Mouse (Mus musculus) kidney, postnatal 0 days (tissue): ENCODE data around the gene Ubap2l. TPM values are rescaled to one million over a fixed set of nuclear protein-coding genes. Genes with fewer than 3 reads are reported as not detected.

Source experiments
- ATAC-seq: fragments of 200-750 bp; cut with Nextera tagmentation; replicated peaks from 2 replicates; pipeline ENCODE4 v1.8.0; 2017; ENCODE audit warnings: low read depth, moderate number of reproducible peaks, moderate TSS enrichment, moderate library complexity; ENCODE audit not compliant: low FRiP score
- DNase-seq: peaks from one replicate; pipeline ENCODE4 v3.0.0-alpha.2; 2016; ENCODE audit warnings: low spot score
- H3K27ac ChIP-seq: fragments of 300-500 bp; sonication (generic); 2 replicates; pipeline ENCODE4 v1.5.1; 2014; ENCODE audit warnings: mild to moderate bottlenecking
- H3K27me3 ChIP-seq: fragments of 300-500 bp; sonication (generic); 2 replicates; pipeline ENCODE4 v1.6.1; 2014; ENCODE audit warnings: low read length, mixed read lengths; ENCODE audit not compliant: insufficient read depth
- H3K36me3 ChIP-seq: fragments of 300-500 bp; sonication (generic); 2 replicates; pipeline ENCODE4 v1.6.1; 2014; ENCODE audit warnings: low read length, mixed read lengths; ENCODE audit not compliant: insufficient read depth
- H3K4me1 ChIP-seq: fragments of 300-500 bp; sonication (generic); replicated peaks from 2 replicates; pipeline ENCODE4 v1.6.1; 2014; ENCODE audit warnings: antibody characterized with exemption, low read length, mixed read lengths; ENCODE audit not compliant: insufficient read depth
- H3K4me2 ChIP-seq: fragments of 300-500 bp; sonication (generic); 2 replicates; pipeline ENCODE4 v1.6.1; 2014; ENCODE audit warnings: mild to moderate bottlenecking, low read length, moderate library complexity, mixed read lengths
- H3K4me3 ChIP-seq: fragments of 300-500 bp; sonication (generic); replicated peaks from 2 replicates; pipeline ENCODE4 v1.5.1; 2014; ENCODE audit warnings: low read depth, low read length
- H3K9ac ChIP-seq: fragments of 300-500 bp; sonication (generic); 2 replicates; pipeline ENCODE4 v1.6.1; 2014; ENCODE audit warnings: low read depth, low read length
- H3K9me3 ChIP-seq: fragments of 300-500 bp; sonication (generic); replicated peaks from 2 replicates; pipeline ENCODE4 v1.6.1; 2016; ENCODE audit warnings: low read length, inconsistent platforms, mixed read lengths
- CTCF ChIP-seq: IDR thresholded peaks from 2 replicates; pipeline ENCODE4 v1.5.1; 2016; ENCODE audit warnings: antibody characterized with exemption, low read depth, mild to moderate bottlenecking, moderate library complexity
- WGBS: fragments of 180-500 bp; shearing (Covaris S2); extraction: QIAGEN DNeasy Blood & Tissue Kit; methylation state at CpG from one replicate; pipeline ENCODE4 v1.1.7; 2014; 5-methylcytosine and 5-hydroxymethylcytosine counted together
- polyA plus RNA-seq: library from polyadenylated mRNA; unstranded; fragments of >200 nt; fragmentation: Nextera tagmentation; extraction: Ambion mirVana; gene quantifications from 2 replicates; pipeline ENCODE4 v1.2.1, GENCODE M21; 2015

The Ubap2l gene
- polyA plus RNA-seq, 1 experiment from 2014 or later = 150 TPM

- Histone ChIP-seq H3K36me3 (0 out of 2 replicates have a peak, but pooled peaks cover 2% of the 10 kb centered on the region), H3K27me3 (no peaks in the 10 kb centered on the region), H3K27ac (peak overlapping the region; percentile 63), H3K4me1 (peaks cover 42% of the 10 kb centered on the region), H3K9ac (peak overlapping the region; percentile 13; the same call in 1 of the 2 replicates), H3K4me2 (peak overlapping the region; percentile 68), H3K9me3 (no peaks in the 10 kb centered on the region), H3K4me3 (peak overlapping the region; percentile 89)
- TF ChIP-seq CTCF = peak; percentile 38; the same call in 1 of the 2 replicates
- 59% methylated on average over 5 of the region's 5 CpGs for WGBS
- ATAC-seq (no peak), DNase-seq (peak; percentile 43)
These were observed 29.2 kb upstream of the Ubap2l start for GRCm38 (mm10) chr3:90081365-90082240.

DNA sequence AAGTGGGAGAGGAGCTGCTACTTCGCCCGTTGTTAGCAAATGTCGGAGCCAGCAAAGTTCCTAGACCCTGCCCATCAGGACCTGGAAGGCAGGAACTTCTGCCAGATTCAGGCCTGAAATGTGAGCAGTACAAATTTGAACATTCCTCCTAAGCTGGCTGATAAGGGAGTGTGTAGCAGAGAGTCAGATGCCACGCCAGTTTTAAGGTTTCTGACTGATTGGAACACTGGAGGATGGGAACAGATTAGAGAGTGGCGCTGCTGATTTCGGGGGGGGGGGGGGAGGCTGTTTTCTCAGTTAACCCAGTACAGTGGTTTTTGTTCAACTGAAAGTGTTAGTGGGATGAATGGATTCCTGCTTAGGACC, 28.1 kb upstream of the Ubap2l start:
- DNase-seq (no peak), ATAC-seq (no peak)
- H3K27me3 ChIP-seq = no peaks in the 10 kb centered on the region
- H3K4me3 ChIP-seq = peak overlapping the region; percentile 89
- H3K27ac ChIP-seq = peak overlapping the region; percentile 99
- no peak for TF ChIP-seq CTCF
- no peaks in the 10 kb centered on the region for H3K9me3 ChIP-seq
- H3K36me3 ChIP-seq = no peaks in the 10 kb centered on the region
- 0% methylated on average over 6 of the region's 6 CpGs for WGBS
- peaks cover 42% of the 10 kb centered on the region for H3K4me1 ChIP-seq
- H3K4me2 ChIP-seq = peak overlapping the region; percentile 68
- peak overlapping the region; percentile 84 for H3K9ac ChIP-seq

- DNase-seq (peak; percentile 87), ATAC-seq (peak; percentile 52)
- peak overlapping the region; percentile 68 for H3K4me2 ChIP-seq
- TF ChIP-seq CTCF = no peak
- peak overlapping the region; percentile 84 for H3K9ac ChIP-seq
- H3K4me3 ChIP-seq = peak overlapping the region; percentile 89
- H3K4me1 ChIP-seq = peaks cover 40% of the 10 kb centered on the region
- no peaks in the 10 kb centered on the region for H3K27me3 ChIP-seq
- H3K36me3 ChIP-seq = no peaks in the 10 kb centered on the region
- H3K9me3 ChIP-seq = no peaks in the 10 kb centered on the region
- WGBS = under 1% methylated on average over 53 of the region's 53 CpGs
- peak overlapping the region; percentile 99 for H3K27ac ChIP-seq
These were observed 27.5 kb upstream of the Ubap2l start for GRCm38 (mm10) chr3:90079763-90080497.

DNA sequence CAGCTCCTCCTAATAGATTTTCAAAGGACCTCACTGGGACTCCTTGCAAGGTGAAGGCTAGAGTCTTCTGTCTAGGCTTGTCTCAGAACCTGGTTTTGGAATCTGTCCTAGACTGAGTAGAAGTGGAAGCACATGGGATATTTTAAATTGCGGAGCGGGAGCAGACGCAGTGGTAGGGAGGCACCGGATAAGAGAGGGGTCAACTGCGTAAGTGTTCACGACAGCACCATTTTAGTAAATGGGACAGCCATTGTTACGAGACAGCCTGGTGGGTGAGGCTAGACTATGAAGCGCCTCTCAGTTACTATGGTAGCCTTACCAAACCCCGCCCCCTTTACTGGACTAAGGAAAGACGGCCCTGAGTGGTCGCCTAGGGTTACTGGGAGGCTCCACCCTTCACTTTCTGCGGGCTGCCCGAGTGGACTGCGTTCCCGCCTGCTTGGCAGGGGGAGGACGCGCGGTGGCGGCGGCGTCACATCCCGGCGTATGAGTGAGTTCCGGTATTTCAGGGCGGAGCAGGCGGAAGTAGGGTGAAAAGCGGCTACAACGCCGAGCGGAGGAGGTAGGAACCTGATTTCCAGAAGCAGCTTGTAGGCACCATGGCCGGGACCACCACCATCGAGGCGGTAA, 26.8 kb upstream of the Ubap2l start:
- WGBS = under 1% methylated on average over 33 of the region's 33 CpGs
- no peak; the same call in 1 of the 2 replicates for TF ChIP-seq CTCF
- peak; percentile 96 for ATAC-seq
- H3K9me3 ChIP-seq = no peaks in the 10 kb centered on the region
- no peaks in the 10 kb centered on the region for H3K36me3 ChIP-seq
- H3K27ac ChIP-seq = peak overlapping the region; percentile 99
- H3K27me3 ChIP-seq = no peaks in the 10 kb centered on the region
- DNase-seq = peak; percentile 100
- H3K4me3 ChIP-seq = peak overlapping the region; percentile 89
- H3K4me1 ChIP-seq = peaks cover 35% of the 10 kb centered on the region
- H3K9ac ChIP-seq = peak overlapping the region; percentile 84
- peak overlapping the region; percentile 68 for H3K4me2 ChIP-seq

DNA sequence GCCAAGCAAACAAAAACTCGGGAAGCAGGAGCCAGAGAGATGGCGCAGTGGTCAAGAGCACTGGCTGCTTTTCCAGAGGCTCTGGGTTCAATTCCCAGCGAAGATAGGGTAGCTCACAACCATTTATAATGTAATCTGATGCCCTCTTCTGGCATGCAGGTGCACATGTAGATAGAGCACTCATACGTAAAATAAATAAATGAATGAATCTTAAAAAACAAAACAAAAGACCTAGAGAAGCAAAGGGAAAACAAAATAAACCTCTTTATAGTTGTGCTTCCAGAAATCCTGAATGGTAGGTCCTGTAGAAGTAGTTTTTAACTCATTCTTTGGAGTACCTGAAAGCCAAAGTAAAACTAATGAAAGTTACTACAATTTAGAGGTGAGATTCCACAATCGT, 25.8 kb upstream of the Ubap2l start:
- DNase-seq = no peak
- no peak overlapping the region for H3K9ac ChIP-seq
- no peak for ATAC-seq
- H3K27ac ChIP-seq = no peak overlapping the region
- no peaks in the 10 kb centered on the region for H3K27me3 ChIP-seq
- peak; percentile 20; the same call in 1 of the 2 replicates for TF ChIP-seq CTCF
- no peak overlapping the region for H3K4me2 ChIP-seq
- 41% methylated on average over 5 of the region's 5 CpGs for WGBS
- no peak overlapping the region for H3K4me3 ChIP-seq
- no peaks in the 10 kb centered on the region for H3K36me3 ChIP-seq
- peaks cover 24% of the 10 kb centered on the region for H3K4me1 ChIP-seq
- H3K9me3 ChIP-seq = no peaks in the 10 kb centered on the region
